Mouse (Mus musculus) cortical plate, adult 2 months (tissue): ENCODE measurements around the gene Foxp1.

ENCODE experiments used
- CTCF ChIP-seq: fragments of 200-500 bp; IDR thresholded peaks from 2 replicates; pipeline ENCODE4 v1.5.1; 2011; ENCODE audit warnings: mild to moderate bottlenecking, control low read depth, low read length; ENCODE audit not compliant: insufficient read depth; ENCODE audit errors: extremely low read depth
- POLR2A ChIP-seq: fragments of 200-500 bp; IDR thresholded peaks from 2 replicates; pipeline ENCODE4 v1.6.1; 2011; ENCODE audit warnings: mild to moderate bottlenecking, low read length, control low read depth; ENCODE audit not compliant: insufficient read depth; ENCODE audit errors: extremely low read depth

DNA sequence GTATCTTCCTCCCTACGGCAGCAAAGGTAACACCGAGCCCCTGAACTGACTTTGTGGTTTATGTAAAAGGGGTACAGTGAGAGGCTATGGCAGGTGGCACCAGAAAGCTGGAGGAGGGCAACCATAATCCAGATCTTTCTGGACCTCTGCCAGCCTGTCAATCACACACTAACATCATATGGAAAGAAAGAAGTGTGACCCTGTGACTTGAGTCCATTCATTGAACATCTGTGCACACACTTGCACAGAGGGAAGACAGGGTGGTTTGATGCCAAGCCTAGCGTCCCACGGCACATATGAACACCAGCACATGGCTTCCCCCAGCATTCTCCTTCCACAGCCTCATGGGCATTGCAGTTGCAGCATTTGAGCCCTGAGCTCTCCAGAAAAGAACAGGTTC lies 58.1 kb downstream of the Foxp1 start:
- TF ChIP-seq CTCF, result no peak
- no peak for TF ChIP-seq POLR2A
